Mouse (Mus musculus) MN1 (cell line): ENCODE measurements around the gene Gdpd2.

Experiments used
- DNase-seq: peaks from one replicate; pipeline ENCODE4 v3.0.0-alpha.2; 2016; ENCODE audit warnings: low spot score

The Gdpd2 gene

GRCm38 (mm10) chrX:100729665-100730188, at the start of gene Gdpd2:
Gene Gdpd2, plus strand, starts transcription at chrX:100729873.
- peak; percentile 7 for DNase-seq

- DNase-seq: peak; percentile 27
Observed at GRCm38 (mm10) chrX:100686527-100686926, 43.1 kb upstream of the Gdpd2 start.

- DNase-seq: no peak
Observed at GRCm38 (mm10) chrX:100687360-100688032, 42.2 kb upstream of the Gdpd2 start.

DNA sequence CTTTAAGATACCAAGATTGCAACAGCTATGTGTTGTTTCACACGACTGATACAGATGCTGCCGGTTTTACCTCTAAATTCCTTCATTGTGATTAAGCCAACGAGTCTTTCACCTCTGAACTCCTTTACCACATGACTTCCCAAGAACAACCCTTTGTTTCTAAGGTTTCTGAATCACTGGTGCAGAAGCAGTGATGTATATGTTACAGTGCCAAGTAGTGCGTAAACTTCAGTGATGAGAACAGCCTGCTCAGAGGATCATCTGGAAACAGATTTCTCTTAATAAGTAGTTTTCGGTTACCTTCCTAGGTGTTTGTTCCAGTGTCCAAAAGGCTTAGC, 41.7 kb upstream of the Gdpd2 start:
- no peak for DNase-seq

- DNase-seq: no peak
Observed at GRCm38 (mm10) chrX:100696776-100697175, 32.9 kb upstream of the Gdpd2 start.

GRCm38 (mm10) chrX:100708032-100708431, 21.6 kb upstream of the Gdpd2 start:
- DNase-seq: no peak

DNA sequence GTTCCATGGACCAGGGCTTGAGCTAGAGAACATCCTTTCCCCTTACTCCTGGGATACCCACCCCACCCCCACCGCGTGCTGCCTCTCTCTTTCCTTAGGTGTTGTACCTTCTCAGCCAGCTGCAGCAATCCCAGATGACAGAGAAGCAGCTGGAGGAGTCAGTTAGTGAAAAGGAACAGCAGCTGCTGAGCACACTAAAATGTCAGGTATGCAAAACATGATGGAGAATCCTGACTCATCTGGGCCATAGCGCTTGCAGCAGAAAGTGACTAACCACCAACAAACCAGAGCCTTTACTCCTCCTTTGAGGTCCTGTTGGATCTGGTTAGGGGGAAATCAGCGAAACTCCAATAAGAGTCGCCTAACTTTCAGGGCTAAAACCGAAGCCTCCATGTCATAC, 13.5 kb upstream of the Gdpd2 start:
- DNase-seq: no peak

- peak; percentile 18 for DNase-seq
Observed at GRCm38 (mm10) chrX:100728947-100729346, 726 bp upstream of the Gdpd2 start.

- DNase-seq: no peak
Observed at GRCm38 (mm10) chrX:100730266-100730665, 593 bp downstream of the Gdpd2 start.

GRCm38 (mm10) chrX:100734359-100734758, 4.7 kb downstream of the Gdpd2 start:
- DNase-seq: no peak

- peak; percentile 42 for DNase-seq
Observed at GRCm38 (mm10) chrX:100738918-100739317, 9.2 kb downstream of the Gdpd2 start.

- DNase-seq: no peak
Observed at GRCm38 (mm10) chrX:100739443-100739842, 9.8 kb downstream of the Gdpd2 start.

DNA sequence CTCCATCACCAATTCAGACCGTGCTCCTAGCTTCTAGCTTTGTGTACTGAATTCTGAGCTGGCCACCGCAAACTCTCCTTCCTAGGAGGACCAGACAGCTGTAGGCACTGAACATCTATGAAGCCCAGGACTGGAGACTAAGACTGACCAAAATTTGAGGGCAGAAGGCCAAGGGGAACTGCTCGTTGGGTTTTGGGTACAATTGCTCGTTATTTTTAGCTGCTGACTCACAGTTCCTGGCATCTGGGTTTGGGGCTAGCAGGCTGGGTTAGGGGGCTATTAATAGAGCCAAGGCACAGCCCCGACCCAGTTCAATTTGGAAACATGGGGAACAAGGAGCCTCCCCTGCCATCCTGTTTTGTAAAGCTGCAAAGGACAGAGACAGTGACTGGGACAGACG, 11.1 kb downstream of the Gdpd2 start:
- no peak for DNase-seq

GRCm38 (mm10) chrX:100741940-100742339, 12.3 kb downstream of the Gdpd2 start:
- peak; percentile 9 for DNase-seq

DNA sequence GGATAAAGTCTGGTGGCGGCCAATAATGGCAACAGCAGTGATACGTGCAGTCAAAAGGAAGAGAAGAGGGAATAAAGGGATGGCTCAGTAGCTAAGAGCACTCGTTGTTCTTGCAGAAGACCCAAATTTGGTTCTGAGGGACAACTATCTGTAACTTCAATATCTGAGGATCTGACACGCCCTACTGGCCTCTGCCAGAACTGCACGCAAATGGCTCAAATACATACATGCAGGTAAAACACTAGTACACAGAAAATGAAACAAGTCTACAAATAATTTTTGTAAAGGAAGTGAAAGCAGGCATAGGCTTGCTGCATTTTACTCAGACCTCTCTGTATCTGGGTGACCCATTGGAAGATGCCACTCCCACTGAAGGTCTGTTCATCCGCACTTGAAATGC, 36.2 kb downstream of the Gdpd2 start:
- DNase-seq: no peak

DNA sequence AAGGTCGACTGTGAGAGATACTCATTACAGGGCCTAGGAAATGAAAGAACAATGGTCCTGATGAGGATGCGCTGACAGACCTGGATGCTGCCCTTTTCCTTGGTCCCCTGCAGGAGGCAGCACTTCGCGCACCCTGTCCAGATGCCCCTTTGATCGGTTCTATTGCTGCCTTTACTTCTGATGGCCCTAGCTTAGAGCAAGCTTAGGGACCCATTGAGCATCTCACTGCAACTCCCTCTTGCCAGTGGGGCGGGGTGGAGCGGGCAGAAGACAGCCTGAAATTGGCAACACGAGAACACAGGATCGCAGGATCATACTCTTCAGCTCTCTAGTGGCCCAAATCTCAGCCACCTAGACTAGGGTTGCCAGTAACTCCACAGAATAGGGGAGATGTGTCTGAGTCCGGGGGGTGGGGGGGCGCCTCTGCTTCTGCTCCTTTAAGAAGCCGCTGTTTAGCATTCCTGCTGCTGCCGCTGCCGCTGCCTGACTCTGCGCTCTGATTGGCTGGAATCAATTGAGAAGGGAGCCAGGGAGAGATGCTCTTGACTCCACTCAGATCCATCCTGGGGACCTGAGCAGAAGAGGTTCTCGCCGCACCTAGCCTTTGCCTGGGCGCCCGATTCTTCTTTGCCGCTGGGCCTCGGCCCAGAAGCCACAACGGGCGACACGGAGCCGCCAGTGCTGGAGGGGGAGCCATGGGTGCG, 37.7 kb downstream of the Gdpd2 start, which contains the start of gene Dlg3:
Dlg3 (plus strand) TSS at position 542 of the 704 bp plus-strand sequence.
- peak; percentile 51 for DNase-seq

DNA sequence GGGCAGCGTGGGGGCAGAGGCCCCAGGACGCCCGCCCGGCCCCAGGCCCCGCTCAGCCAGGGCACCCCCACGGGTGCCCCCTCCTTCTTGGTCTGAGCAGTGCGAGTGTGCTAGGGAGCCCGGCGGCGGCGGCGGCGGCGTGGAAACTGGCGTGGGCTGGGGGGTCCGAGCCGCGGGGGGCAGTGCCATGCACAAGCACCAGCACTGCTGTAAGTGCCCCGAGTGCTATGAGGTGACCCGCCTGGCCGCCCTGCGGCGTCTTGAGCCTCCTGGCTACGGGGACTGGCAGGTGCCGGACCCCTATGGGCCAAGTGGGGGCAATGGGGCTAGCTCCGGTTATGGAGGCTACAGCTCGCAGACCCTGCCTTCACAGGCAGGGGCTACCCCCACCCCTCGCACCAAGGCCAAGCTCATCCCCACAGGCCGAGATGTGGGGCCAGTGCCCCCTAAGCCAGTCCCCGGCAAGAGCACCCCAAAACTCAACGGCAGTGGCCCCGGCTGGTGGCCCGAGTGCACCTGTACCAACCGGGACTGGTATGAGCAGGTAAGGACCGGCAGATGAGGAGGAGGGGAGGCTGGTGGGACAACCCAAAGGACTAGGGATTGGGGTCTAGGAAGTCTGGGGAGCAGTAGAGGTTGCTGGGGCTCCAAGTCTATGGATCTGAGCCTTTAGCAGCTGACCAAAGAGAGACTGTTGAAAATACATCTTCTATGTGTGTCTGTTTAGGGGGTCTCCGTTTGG, 38.4 kb downstream of the Gdpd2 start:
- no peak for DNase-seq

DNA sequence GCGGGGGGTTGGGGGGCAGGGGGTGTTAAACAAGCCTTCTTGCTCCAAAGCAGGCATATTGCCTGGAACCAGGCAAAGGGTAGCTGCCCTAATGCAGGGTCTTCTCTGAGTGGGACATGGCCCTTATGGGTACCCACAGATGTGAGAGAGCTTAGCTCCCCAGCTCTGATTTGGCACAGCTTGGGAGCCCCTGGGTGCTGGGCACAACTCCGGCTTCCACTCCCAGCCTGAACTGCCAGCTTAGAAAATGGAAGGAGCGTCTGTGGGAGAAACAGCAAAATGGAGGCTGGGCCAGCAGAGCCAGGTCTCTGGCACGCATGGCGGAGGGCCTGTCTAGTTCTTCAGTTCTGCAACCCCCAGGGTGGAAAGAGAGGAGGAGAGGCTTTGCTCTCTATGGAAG, 39.6 kb downstream of the Gdpd2 start:
- no peak for DNase-seq

GRCm38 (mm10) chrX:100774341-100774811, 44.7 kb downstream of the Gdpd2 start:
- peak; percentile 40 for DNase-seq

DNA sequence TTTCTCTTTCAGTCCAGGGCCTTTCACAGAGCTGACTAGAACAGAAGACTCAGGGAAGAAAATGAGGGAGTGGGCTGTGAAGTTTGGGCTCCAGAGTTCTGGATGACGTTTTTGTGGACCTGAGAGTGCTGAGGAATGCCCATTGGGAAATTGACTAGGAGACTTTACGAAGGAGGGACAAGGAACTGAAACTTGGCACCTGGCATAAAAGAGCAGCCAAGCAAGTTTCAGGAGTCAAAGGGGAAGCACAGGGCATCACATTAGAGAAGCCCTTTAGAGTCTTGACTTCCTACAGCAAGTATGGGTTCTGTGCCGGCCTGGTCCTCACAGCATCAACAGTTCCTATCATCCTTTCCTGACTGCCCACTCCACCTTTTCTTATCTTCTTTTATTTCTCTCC, 45.7 kb downstream of the Gdpd2 start:
- DNase-seq: no peak

DNA sequence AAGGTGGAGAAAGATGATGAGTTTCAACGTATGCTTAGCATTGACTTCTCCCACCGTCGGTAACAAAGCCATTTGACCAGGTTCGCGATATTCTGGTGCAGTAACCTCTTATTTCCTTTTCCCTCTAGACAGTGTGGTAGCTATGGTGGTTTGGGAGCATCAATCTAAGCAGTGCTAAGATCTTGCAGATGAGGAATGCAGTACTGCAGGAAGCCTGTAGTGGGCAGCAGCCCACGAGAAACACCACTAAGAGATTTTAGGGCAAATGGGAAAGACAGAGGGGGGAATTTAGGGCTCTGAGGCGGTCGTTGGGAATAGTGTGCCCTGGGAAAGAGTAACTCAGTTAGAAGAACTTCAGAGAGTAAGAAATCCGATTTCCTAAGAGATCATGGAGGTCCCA, 46.8 kb downstream of the Gdpd2 start:
- DNase-seq: peak; percentile 46

DNA sequence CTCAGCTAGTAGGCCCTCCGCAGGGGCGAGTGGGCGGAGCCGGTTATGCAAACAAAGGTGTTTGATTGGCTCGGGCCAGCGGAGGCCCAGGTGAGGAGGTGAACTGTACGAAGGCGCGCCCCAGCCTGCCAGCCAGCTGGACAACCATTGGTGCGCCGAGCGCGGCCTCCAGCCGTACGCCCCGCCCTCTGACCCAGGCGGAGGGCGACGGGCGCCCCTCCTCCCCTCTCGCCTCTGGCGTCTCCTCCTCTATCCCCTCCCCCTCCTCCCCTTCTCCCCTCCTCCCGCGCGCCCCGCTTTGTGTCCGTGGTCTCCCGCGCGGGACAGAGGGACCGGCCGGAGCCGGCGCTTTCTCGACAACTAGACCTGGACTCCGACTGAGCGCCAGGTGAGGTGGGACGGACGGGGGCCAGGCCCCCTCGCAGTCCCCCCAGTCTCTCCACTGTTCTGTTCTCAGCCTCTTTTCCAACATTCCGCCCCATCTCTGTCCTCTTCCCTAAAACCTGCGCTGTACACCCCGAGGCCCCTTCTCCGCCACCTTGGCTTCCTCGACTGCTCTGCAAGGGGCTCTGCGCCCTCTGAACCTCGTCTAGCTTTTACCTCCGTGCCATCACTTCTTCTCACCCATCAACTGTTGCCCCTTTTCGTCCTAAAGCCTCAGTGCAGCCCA, 47.4 kb downstream of the Gdpd2 start:
- peak; percentile 47 for DNase-seq
